Comparison of ENCODE assay signal across 8 mouse cellular contexts in the genomic region with DNA sequence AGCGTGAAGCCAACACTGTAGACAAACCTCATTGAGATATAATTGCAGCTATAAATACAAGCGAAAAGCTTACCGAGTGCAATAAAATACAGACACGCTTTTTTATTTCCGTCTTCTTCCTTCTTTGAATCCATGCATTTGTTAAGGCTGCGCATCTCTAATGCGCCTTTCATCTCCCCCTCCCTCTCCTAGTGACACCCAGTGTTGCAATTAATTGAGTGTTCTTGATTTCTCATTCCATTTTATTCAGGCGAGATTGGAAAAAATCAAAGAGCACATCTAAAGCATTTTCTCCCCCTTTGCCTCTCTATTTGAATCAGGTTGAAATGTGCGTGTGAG.
DNase-seq lines count a peak whose midpoint lies in the region; ATAC-seq and TF ChIP-seq lines count a peak whose summit lies in the region.

No protein-coding gene starts in this region.

- H3K9me3 ChIP-seq in heart, embryonic 13.5 days = no peaks in the 10 kb centered on the region
- H3K9me3 ChIP-seq in ES-Bruce4 (replicated peaks; ENCODE audit: control insufficient read depth, insufficient read depth, low read length, poor library complexity, severe bottlenecking) = no peaks in the 10 kb centered on the region
- H3K9me3 ChIP-seq in forebrain, embryonic 16.5 days (ENCODE audit: control insufficient read depth, low read length) = no peaks in the 10 kb centered on the region
- H3K9me3 ChIP-seq in liver, embryonic 13.5 days (replicated peaks) = no peaks in the 10 kb centered on the region

- no peak for TF ChIP-seq POLR2A in ES-Bruce4 (IDR thresholded peaks at IDR 0.05; ENCODE audit: insufficient read depth, low read length)
- no peak for TF ChIP-seq POLR2A in kidney, adult 2 months (IDR thresholded peaks at IDR 0.05; ENCODE audit: low read depth, low read length)

- H3K4me2 ChIP-seq in heart, embryonic 13.5 days = peak overlapping the region; percentile 76
- peak overlapping the region; percentile 60 for H3K4me2 ChIP-seq in forebrain, embryonic 16.5 days (ENCODE audit: low read length)
- peak overlapping the region; percentile 24; the same call in 1 of the 2 replicates for H3K4me2 ChIP-seq in liver, embryonic 13.5 days

- no peak for DNase-seq in heart, adult 9 months (ENCODE audit: low spot score in 2 of 2)
- no peak for DNase-seq in liver, embryonic 13.5 days
- DNase-seq in frontal cortex, postnatal 10 days (ENCODE audit: low spot score in 2 of 2) = no peak
- DNase-seq in kidney, adult 2 months = no peak

- no peak for ATAC-seq in heart, embryonic 13.5 days (ENCODE audit: extremely low read depth, insufficient number of reproducible peaks, low FRiP score, low TSS enrichment)
- ATAC-seq in forebrain, embryonic 16.5 days = no peak
- no peak for ATAC-seq in liver, embryonic 13.5 days (ENCODE audit: low read depth)
- no peak for ATAC-seq in inflammation-experienced regulatory T-cells, adult 6 months

- TF ChIP-seq EP300 in ES-Bruce4 (IDR thresholded peaks at IDR 0.05; ENCODE audit: insufficient read depth, low read depth, low read length) = no peak

- peak overlapping the region; percentile 49 for H3K4me3 ChIP-seq in heart, embryonic 13.5 days
- H3K4me3 ChIP-seq in ES-Bruce4 (ENCODE audit: low read depth, low read length) = no peak overlapping the region
- peak overlapping the region; percentile 31 for H3K4me3 ChIP-seq in forebrain, embryonic 16.5 days (replicated peaks; ENCODE audit: low read length)
- H3K4me3 ChIP-seq in liver, embryonic 13.5 days (replicated peaks) = no peak overlapping the region
- H3K4me3 ChIP-seq in kidney, adult 2 months (ENCODE audit: insufficient read depth, low read depth, low read length) = no peak overlapping the region

- no peak for TF ChIP-seq CTCF in ES-Bruce4 (IDR thresholded peaks at IDR 0.05; ENCODE audit: low read depth, low read length)
- no peak for TF ChIP-seq CTCF in kidney, adult 2 months (conservative IDR thresholded peaks at IDR 0.05; ENCODE audit: insufficient read depth, insufficient read length, low read depth, low read length)

- no peaks in the 10 kb centered on the region for H3K36me3 ChIP-seq in heart, embryonic 13.5 days
- H3K36me3 ChIP-seq in ES-Bruce4 (ENCODE audit: control insufficient read depth, insufficient read depth, low read length, poor library complexity, severe bottlenecking) = no peaks in the 10 kb centered on the region
- H3K36me3 ChIP-seq in forebrain, embryonic 16.5 days (ENCODE audit: control insufficient read depth, insufficient read depth) = no peaks in the 10 kb centered on the region
- H3K36me3 ChIP-seq in liver, embryonic 13.5 days = no peaks in the 10 kb centered on the region
- no peaks in the 10 kb centered on the region for H3K36me3 ChIP-seq in kidney, adult 2 months (ENCODE audit: control insufficient read depth, insufficient read depth, low read length)

- H3K9ac ChIP-seq in heart, embryonic 13.5 days = peak overlapping the region; percentile 69
- peak overlapping the region; percentile 35 for H3K9ac ChIP-seq in ES-Bruce4 (ENCODE audit: low read depth, poor library complexity, severe bottlenecking)
- peak overlapping the region; percentile 26; the same call in 1 of the 2 replicates for H3K9ac ChIP-seq in forebrain, embryonic 16.5 days (replicated peaks; ENCODE audit: low read depth, low read length)
- no peak overlapping the region for H3K9ac ChIP-seq in liver, embryonic 13.5 days

- peaks cover 16% of the 10 kb centered on the region for H3K4me1 ChIP-seq in heart, embryonic 13.5 days
- peaks cover 4% of the 10 kb centered on the region for H3K4me1 ChIP-seq in ES-Bruce4 (ENCODE audit: control insufficient read depth, insufficient read depth, low read length)
- H3K4me1 ChIP-seq in forebrain, embryonic 16.5 days (replicated peaks; ENCODE audit: control insufficient read depth, insufficient read depth, low read length) = peaks cover 34% of the 10 kb centered on the region
- H3K4me1 ChIP-seq in liver, embryonic 13.5 days (replicated peaks) = no peaks in the 10 kb centered on the region
- no peaks in the 10 kb centered on the region for H3K4me1 ChIP-seq in kidney, adult 2 months (ENCODE audit: control insufficient read depth, insufficient read depth, low read length)

- H3K27me3 ChIP-seq in heart, embryonic 13.5 days (replicated peaks) = peaks cover 53% of the 10 kb centered on the region
- H3K27me3 ChIP-seq in ES-Bruce4 (ENCODE audit: control insufficient read depth, insufficient read depth, low read length, poor library complexity, severe bottlenecking) = no peaks in the 10 kb centered on the region
- peaks cover 9% of the 10 kb centered on the region; the same call in 1 of the 2 replicates for H3K27me3 ChIP-seq in forebrain, embryonic 16.5 days (replicated peaks; ENCODE audit: control insufficient read depth, insufficient read depth, low read length)
- H3K27me3 ChIP-seq in liver, embryonic 13.5 days = peaks cover 31% of the 10 kb centered on the region
- peaks cover 10% of the 10 kb centered on the region for H3K27me3 ChIP-seq in kidney, adult 2 months (replicated peaks; ENCODE audit: control insufficient read depth, insufficient read depth, low read length)

- WGBS in heart, embryonic 13.5 days = 6% methylated on average over 9 of the region's 9 CpGs
- WGBS in forebrain, embryonic 16.5 days = 2% methylated on average over 9 of the region's 9 CpGs
- 6% methylated on average over 9 of the region's 9 CpGs for WGBS in liver, embryonic 13.5 days (ENCODE audit: insufficient replicate concordance)
- 3% methylated on average over 9 of the region's 9 CpGs for WGBS in kidney, adult 2 months

- no peak overlapping the region for H3K27ac ChIP-seq in heart, embryonic 13.5 days (replicated peaks)
- H3K27ac ChIP-seq in ES-Bruce4 (ENCODE audit: insufficient read depth, low read length) = no peak overlapping the region
- H3K27ac ChIP-seq in forebrain, embryonic 16.5 days (ENCODE audit: low read length) = peak overlapping the region; percentile 62
- no peak overlapping the region for H3K27ac ChIP-seq in liver, embryonic 13.5 days
- H3K27ac ChIP-seq in kidney, adult 2 months (ENCODE audit: insufficient read depth, low read depth, low read length) = no peak overlapping the region

Comparison
In these comparisons a context has a peak if more than half of its experiments do, and no peak if none do; other contexts are left out.
1. H3K4me2 ChIP-seq: peak in every context shown above with its lines; median percentile 76 in heart, embryonic 13.5 days; 60 in forebrain, embryonic 16.5 days; 24 in liver, embryonic 13.5 days.
2. H3K4me3 ChIP-seq: peak in heart, embryonic 13.5 days (single experiment) and forebrain, embryonic 16.5 days (single experiment); none in ES-Bruce4 (single experiment), liver, embryonic 13.5 days (single experiment) and kidney, adult 2 months (single experiment).